Mouse (Mus musculus): ENCODE data around the gene 4930544D05Rik. TPM values are rescaled to one million over a fixed set of nuclear protein-coding genes. Genes with fewer than 3 reads are reported as not detected.

Gene 4930544D05Rik
- total RNA-seq, 2 experiments from 2014 or later, result 1.1 TPM; not detected in 1

GRCm38 (mm10) chr11:70597301-70597700 is 18.3 kb upstream of the 4930544D05Rik start:
- no peak for DNase-seq (ENCODE audit: low spot score in 2 of 2)

GRCm38 (mm10) chr11:70598451-70598953 is 17.1 kb upstream of the 4930544D05Rik start:
- no peak for DNase-seq (ENCODE audit: low spot score in 2 of 2)

- peak; percentile 73 to 76 for DNase-seq (ENCODE audit: low spot score in 2 of 2)
Observed at GRCm38 (mm10) chr11:70605024-70605566, 10.6 kb upstream of the 4930544D05Rik start.

GRCm38 (mm10) chr11:70606717-70607116 is 8.9 kb upstream of the 4930544D05Rik start:
- DNase-seq (ENCODE audit: low spot score in 2 of 2), result no peak

- DNase-seq (ENCODE audit: low spot score in 2 of 2), result no peak
Observed at GRCm38 (mm10) chr11:70607611-70608010, 8.0 kb upstream of the 4930544D05Rik start.

- no peak for DNase-seq (ENCODE audit: low spot score in 2 of 2)
Observed at GRCm38 (mm10) chr11:70608381-70609066, 7.1 kb upstream of the 4930544D05Rik start.

GRCm38 (mm10) chr11:70610752-70611151 is 4.9 kb upstream of the 4930544D05Rik start:
- DNase-seq (ENCODE audit: low spot score in 2 of 2), result no peak

- DNase-seq (ENCODE audit: low spot score in 2 of 2), result no peak
Observed at GRCm38 (mm10) chr11:70612505-70612904, 3.1 kb upstream of the 4930544D05Rik start.

- DNase-seq (ENCODE audit: low spot score in 2 of 2), result peak in 1 of 2 experiments; percentile 54
Observed at GRCm38 (mm10) chr11:70615074-70615473, 574 bp upstream of the 4930544D05Rik start.

- DNase-seq (ENCODE audit: low spot score in 2 of 2), result no peak
Observed at GRCm38 (mm10) chr11:70619101-70619500, 3.5 kb downstream of the 4930544D05Rik start, which contains the start of gene Chrne. TSS of gene Chrne (minus strand) at chr11:70619216.

GRCm38 (mm10) chr11:70621972-70622814 is 6.5 kb downstream of the 4930544D05Rik start:
- DNase-seq (ENCODE audit: low spot score in 2 of 2), result no peak

- DNase-seq (ENCODE audit: low spot score in 2 of 2), result no peak
Observed at GRCm38 (mm10) chr11:70623053-70623742, 7.5 kb downstream of the 4930544D05Rik start.

- peak; percentile 63 to 69 for DNase-seq (ENCODE audit: low spot score in 2 of 2)
Observed at GRCm38 (mm10) chr11:70625473-70625872, 9.8 kb downstream of the 4930544D05Rik start.

- no peak for DNase-seq (ENCODE audit: low spot score in 2 of 2)
Observed at GRCm38 (mm10) chr11:70626877-70627276, 11.2 kb downstream of the 4930544D05Rik start.

GRCm38 (mm10) chr11:70628431-70628830 is 12.8 kb downstream of the 4930544D05Rik start:
- DNase-seq (ENCODE audit: low spot score in 2 of 2), result no peak

GRCm38 (mm10) chr11:70629557-70629956 is 13.9 kb downstream of the 4930544D05Rik start:
- no peak for DNase-seq (ENCODE audit: low spot score in 2 of 2)

GRCm38 (mm10) chr11:70630129-70630528 is 14.5 kb downstream of the 4930544D05Rik start:
- no peak for DNase-seq (ENCODE audit: low spot score in 2 of 2)

- no peak for DNase-seq (ENCODE audit: low spot score in 2 of 2)
Observed at GRCm38 (mm10) chr11:70635601-70636000, 20.0 kb downstream of the 4930544D05Rik start.

GRCm38 (mm10) chr11:70637764-70638163 is 22.1 kb downstream of the 4930544D05Rik start:
- no peak for DNase-seq (ENCODE audit: low spot score in 2 of 2)

GRCm38 (mm10) chr11:70638293-70638692 is 22.6 kb downstream of the 4930544D05Rik start:
- no peak for DNase-seq (ENCODE audit: low spot score in 2 of 2)

GRCm38 (mm10) chr11:70638714-70639278 is 23.1 kb downstream of the 4930544D05Rik start, which contains the start of gene Gp1ba:
TSS of gene Gp1ba (plus strand) at chr11:70639122.
- DNase-seq (ENCODE audit: low spot score in 2 of 2), result no peak

Measured in layer of hippocampus, postnatal 10 days (tissue).